Mouse (Mus musculus) kidney, adult 11 months (tissue): ENCODE data around the gene Il2ra.
"Not testable (repeated sequence)": the region's sequence is repeated elsewhere in the genome, so short reads cannot be mapped to it uniquely, and the experiment has no call there.

ENCODE experiments used
- DNase-seq: peaks from one replicate; pipeline ENCODE4 v3.0.0; 2022

Il2ra gene

GRCm38 (mm10) chr2:11706030-11706745 is 63.6 kb downstream of the Il2ra start:
- no peak for DNase-seq

GRCm38 (mm10) chr2:11706746-11707065 is 64.1 kb downstream of the Il2ra start:
- no peak for DNase-seq

GRCm38 (mm10) chr2:11708538-11708937 is 65.9 kb downstream of the Il2ra start:
- DNase-seq = no peak

GRCm38 (mm10) chr2:11710101-11710500 is 67.5 kb downstream of the Il2ra start:
- DNase-seq = not testable (repeated sequence)

- no peak for DNase-seq
These were observed 69.9 kb downstream of the Il2ra start for GRCm38 (mm10) chr2:11712483-11712990.

- DNase-seq = no peak
These were observed 70.4 kb downstream of the Il2ra start for GRCm38 (mm10) chr2:11713021-11713420.

GRCm38 (mm10) chr2:11714535-11714934 is 71.9 kb downstream of the Il2ra start:
- DNase-seq = no peak

GRCm38 (mm10) chr2:11718573-11718972 is 76.0 kb downstream of the Il2ra start:
- DNase-seq = no peak

- no peak for DNase-seq
These were observed 80.0 kb downstream of the Il2ra start for GRCm38 (mm10) chr2:11722564-11722963.

GRCm38 (mm10) chr2:11727574-11727973 is 85.0 kb downstream of the Il2ra start:
- no peak for DNase-seq

GRCm38 (mm10) chr2:11729091-11729490 is 86.5 kb downstream of the Il2ra start:
- DNase-seq = no peak

GRCm38 (mm10) chr2:11732978-11733377 is 90.4 kb downstream of the Il2ra start:
- no peak for DNase-seq

- no peak for DNase-seq
These were observed 93.2 kb downstream of the Il2ra start for GRCm38 (mm10) chr2:11735853-11736252.

GRCm38 (mm10) chr2:11738794-11739193 is 96.2 kb downstream of the Il2ra start:
- no peak for DNase-seq

- DNase-seq = no peak
These were observed 97.0 kb downstream of the Il2ra start for GRCm38 (mm10) chr2:11739516-11740051.
